In the genomic region with DNA sequence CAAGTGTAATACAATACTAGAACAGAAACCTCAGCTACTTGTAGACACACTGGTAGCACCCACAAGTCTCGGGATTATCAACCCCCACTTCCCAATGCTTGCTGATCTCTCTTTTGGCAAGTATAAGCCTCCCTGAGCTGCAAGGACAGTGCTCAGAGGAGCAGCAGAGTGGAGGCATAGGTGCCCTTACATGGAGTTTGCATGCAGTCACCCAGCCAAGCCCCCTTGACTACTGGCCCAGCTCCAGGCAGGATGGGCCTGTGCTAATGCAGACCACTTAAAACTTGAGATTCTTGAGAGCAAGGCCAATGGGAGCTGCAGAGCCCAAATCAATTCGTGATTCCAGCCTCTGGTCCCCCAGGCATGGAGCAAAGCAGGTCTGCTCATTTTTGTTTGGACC, we compare ENCODE assay signal across 19 mouse cellular contexts.
"Had no signal": no experiment of that assay in that cellular context is flagged by ENCODE, and none has a peak within 500 bp of the region (broad histone marks: within the 10 kb centered on the region; RNA-seq: fewer than 3 reads in every experiment).

No protein-coding gene starts in this region.

- H3K4me1 ChIP-seq: midbrain, embryonic 12.5 days; neural tube, embryonic 13.5 days; neural tube, embryonic 15.5 days had no signal

- H3K27me3 ChIP-seq: lung, embryonic 15.5 days; midbrain, embryonic 12.5 days; neural tube, embryonic 13.5 days; neural tube, embryonic 15.5 days had no signal

- H3K4me2 ChIP-seq: lung, embryonic 15.5 days; midbrain, embryonic 12.5 days; neural tube, embryonic 13.5 days; neural tube, embryonic 15.5 days had no signal

- DNase-seq: lung, adult 18-20 months; lung, postnatal 14 days; midbrain, embryonic 14.5 days; retina, postnatal 1 day; right cerebral cortex, adult 18-20 months; right cerebral cortex, postnatal 25 days; right cerebral cortex, postnatal 4 days; spleen, adult 18-20 months; thymus, adult 18-20 months; thymus, postnatal 14 days; thymus, postnatal 36 days had no signal

- H3K9me3 ChIP-seq: lung, embryonic 15.5 days; neural tube, embryonic 13.5 days; neural tube, embryonic 15.5 days had no signal

- ATAC-seq: midbrain, embryonic 16.5 days had no signal

- H3K36me3 ChIP-seq: lung, embryonic 15.5 days; midbrain, embryonic 10.5 days; midbrain, embryonic 12.5 days; neural tube, embryonic 13.5 days; neural tube, embryonic 15.5 days had no signal

- H3K27ac ChIP-seq: liver, embryonic 14.5 days; lung, embryonic 15.5 days; midbrain, embryonic 10.5 days; neural tube, embryonic 13.5 days; neural tube, embryonic 15.5 days had no signal

- H3K9ac ChIP-seq: liver, embryonic 14.5 days; lung, embryonic 15.5 days; midbrain, embryonic 12.5 days; neural tube, embryonic 13.5 days; neural tube, embryonic 15.5 days had no signal

- H3K4me3 ChIP-seq: lung, embryonic 15.5 days; midbrain, embryonic 10.5 days; midbrain, embryonic 12.5 days; myocyte; neural tube, embryonic 13.5 days; neural tube, embryonic 15.5 days had no signal
